Mouse (Mus musculus): ENCODE data around the gene Nexn. TPM values are rescaled to one million over a fixed set of nuclear protein-coding genes. Genes with fewer than 3 reads are reported as not detected.

Nexn gene
- 740 TPM for polyA plus RNA-seq (2014; fragmentation: Illumina TruSeq; extraction: RNeasy Lipid Tissue Mini Kit (QIAGEN cat#74804); ENCODE audit: low read depth, low replicate concordance)

GRCm38 (mm10) chr3:152266036-152266421, at the start of gene Nexn:
TSS of gene Nexn (minus strand) at chr3:152266350.

GRCm38 (mm10) chr3:152209967-152210634, 56.0 kb downstream of the Nexn start, which contains the start of the genes Dnajb4 and Fubp1:
TSS of gene Dnajb4 (minus strand) at chr3:152210302.
TSS of gene Fubp1 (plus strand) at chr3:152210422.

Other genes starting within 250 kb of the Nexn start
- gene Gipc2, start 100.1 kb downstream of the Nexn start, polyA plus RNA-seq (2014; fragmentation: Illumina TruSeq; extraction: RNeasy Lipid Tissue Mini Kit (QIAGEN cat#74804); ENCODE audit: low read depth, low replicate concordance): 3.5 TPM
- 109 TPM for gene Dnajb4, start 56.0 kb downstream of the Nexn start, polyA plus RNA-seq (2014; fragmentation: Illumina TruSeq; extraction: RNeasy Lipid Tissue Mini Kit (QIAGEN cat#74804); ENCODE audit: low read depth, low replicate concordance)
- 57.9 TPM for gene Fubp1, start 55.9 kb downstream of the Nexn start, polyA plus RNA-seq (2014; fragmentation: Illumina TruSeq; extraction: RNeasy Lipid Tissue Mini Kit (QIAGEN cat#74804); ENCODE audit: low read depth, low replicate concordance)
- gene Miga1, start 74.1 kb upstream of the Nexn start, polyA plus RNA-seq (2014; fragmentation: Illumina TruSeq; extraction: RNeasy Lipid Tissue Mini Kit (QIAGEN cat#74804); ENCODE audit: low read depth, low replicate concordance): 12.6 TPM
- gene Usp33, start 80.1 kb upstream of the Nexn start, polyA plus RNA-seq (2014; fragmentation: Illumina TruSeq; extraction: RNeasy Lipid Tissue Mini Kit (QIAGEN cat#74804); ENCODE audit: low read depth, low replicate concordance): 27.8 TPM
- gene Zzz3, start 129.1 kb upstream of the Nexn start, polyA plus RNA-seq (2014; fragmentation: Illumina TruSeq; extraction: RNeasy Lipid Tissue Mini Kit (QIAGEN cat#74804); ENCODE audit: low read depth, low replicate concordance): 18.7 TPM